Mouse (Mus musculus) neural tube, embryonic 11.5 days (tissue): ENCODE results near the gene Etl4. TPM values are rescaled to one million over a fixed set of nuclear protein-coding genes. Genes with fewer than 3 reads are reported as not detected.

Source experiments
- ATAC-seq: fragments of 200-750 bp; cut with Nextera tagmentation; 2 replicates; pipeline ENCODE4 v1.8.0; 2017; ENCODE audit warnings: moderate number of reproducible peaks, mild to moderate bottlenecking, moderate TSS enrichment, moderate library complexity; ENCODE audit not compliant: insufficient read depth, low FRiP score, low TSS enrichment
- DNase-seq: peaks from one replicate; pipeline ENCODE4 v3.0.0-alpha.2; 2015; ENCODE audit warnings: low spot score
- H3K27ac ChIP-seq: fragments of 300-500 bp; sonication (generic); 2 replicates; pipeline ENCODE4 v1.5.1; 2014; ENCODE audit warnings: low read depth, mild to moderate bottlenecking, low read length
- H3K27me3 ChIP-seq: fragments of 300-500 bp; sonication (generic); 2 replicates; pipeline ENCODE4 v1.6.1; 2014; ENCODE audit warnings: mild to moderate bottlenecking, low read length, mixed read lengths; ENCODE audit not compliant: control insufficient read depth, insufficient read depth
- H3K36me3 ChIP-seq: fragments of 300-500 bp; sonication (generic); 2 replicates; pipeline ENCODE4 v1.6.1; 2014; ENCODE audit warnings: mild to moderate bottlenecking, low read length, moderate library complexity, mixed read lengths; ENCODE audit not compliant: control insufficient read depth, insufficient read depth
- H3K4me1 ChIP-seq: fragments of 300-500 bp; sonication (generic); 2 replicates; pipeline ENCODE4 v1.6.1; 2014; ENCODE audit warnings: low read length, mixed read lengths; ENCODE audit not compliant: control insufficient read depth, insufficient read depth
- H3K4me2 ChIP-seq: fragments of 300-500 bp; sonication (generic); 2 replicates; pipeline ENCODE4 v1.6.1; 2014; ENCODE audit warnings: low read depth, mild to moderate bottlenecking, moderate library complexity
- H3K4me3 ChIP-seq: fragments of 300-500 bp; sonication (generic); 2 replicates; pipeline ENCODE4 v1.5.1; 2014; ENCODE audit warnings: low read depth, low read length
- H3K9ac ChIP-seq: fragments of 300-500 bp; sonication (generic); 2 replicates; pipeline ENCODE4 v1.6.1; 2014; ENCODE audit warnings: mild to moderate bottlenecking, low read length
- H3K9me3 ChIP-seq: fragments of 300-500 bp; sonication (generic); 2 replicates; pipeline ENCODE4 v1.6.1; 2016; ENCODE audit warnings: low read length; ENCODE audit not compliant: control insufficient read depth
- WGBS: fragments of 180-500 bp; shearing (Covaris S2); extraction: QIAGEN DNeasy Blood & Tissue Kit; methylation state at CpG from one replicate; pipeline ENCODE4 v1.1.7; 2014; 5-methylcytosine and 5-hydroxymethylcytosine counted together
- polyA plus RNA-seq: library from polyadenylated mRNA; unstranded; fragments of >200 nt; fragmentation: Nextera tagmentation; extraction: Ambion mirVana; gene quantifications from 2 replicates; pipeline ENCODE4 v1.2.1, GENCODE M21; 2014

The Etl4 gene
- polyA plus RNA-seq, 1 experiment from 2014 or later, result 19.9 TPM

- no peak for DNase-seq
- no peak for ATAC-seq
- Histone ChIP-seq H3K9ac (no peak overlapping the region), H3K4me3 (no peak overlapping the region), H3K36me3 (no peaks in the 10 kb centered on the region), H3K27me3 (no peaks in the 10 kb centered on the region), H3K4me2 (no peak overlapping the region), H3K27ac (no peak overlapping the region), H3K9me3 (no peaks in the 10 kb centered on the region), H3K4me1 (no peaks in the 10 kb centered on the region)
- WGBS, result 91% methylated on average over 4 of the region's 4 CpGs
These were observed 629.3 kb downstream of the Etl4 start for GRCm38 (mm10) chr2:20538871-20539270.

- DNase-seq (no peak), ATAC-seq (no peak)
- H3K9me3 ChIP-seq, result no peaks in the 10 kb centered on the region
- H3K4me3 ChIP-seq, result no peak overlapping the region
- H3K27me3 ChIP-seq, result no peaks in the 10 kb centered on the region
- no peaks in the 10 kb centered on the region for H3K4me1 ChIP-seq
- H3K9ac ChIP-seq, result no peak overlapping the region
- no peak overlapping the region for H3K4me2 ChIP-seq
- no peaks in the 10 kb centered on the region for H3K36me3 ChIP-seq
- no peak overlapping the region for H3K27ac ChIP-seq
These were observed 631.7 kb downstream of the Etl4 start for GRCm38 (mm10) chr2:20541261-20541660.

GRCm38 (mm10) chr2:20542286-20542685 is 632.7 kb downstream of the Etl4 start:
- WGBS, result 91% methylated on average over 7 of the region's 7 CpGs
- Histone ChIP-seq H3K4me2 (no peak overlapping the region), H3K4me1 (peaks cover 6% of the 10 kb centered on the region), H3K4me3 (no peak overlapping the region), H3K9ac (no peak overlapping the region), H3K27me3 (no peaks in the 10 kb centered on the region), H3K27ac (no peak overlapping the region), H3K36me3 (no peaks in the 10 kb centered on the region), H3K9me3 (no peaks in the 10 kb centered on the region)
- DNase-seq (no peak), ATAC-seq (no peak)

- H3K36me3 ChIP-seq, result no peaks in the 10 kb centered on the region
- H3K27me3 ChIP-seq, result no peaks in the 10 kb centered on the region
- DNase-seq (no peak), ATAC-seq (no peak)
- H3K4me3 ChIP-seq, result no peak overlapping the region
- peaks cover 12% of the 10 kb centered on the region for H3K4me1 ChIP-seq
- 64% methylated on average over 2 of the region's 2 CpGs for WGBS
- H3K4me2 ChIP-seq, result no peak overlapping the region
- no peaks in the 10 kb centered on the region for H3K9me3 ChIP-seq
- H3K27ac ChIP-seq, result no peak overlapping the region
- H3K9ac ChIP-seq, result no peak overlapping the region
These were observed 636.0 kb downstream of the Etl4 start for GRCm38 (mm10) chr2:20545624-20546023.

GRCm38 (mm10) chr2:20546496-20547348 is 637.1 kb downstream of the Etl4 start:
- WGBS, result 14% methylated on average over 11 of the region's 11 CpGs
- no peaks in the 10 kb centered on the region for H3K36me3 ChIP-seq
- ATAC-seq, result no peak
- no peaks in the 10 kb centered on the region for H3K9me3 ChIP-seq
- H3K27ac ChIP-seq, result no peak overlapping the region
- peak; percentile 34 for DNase-seq
- H3K9ac ChIP-seq, result no peak overlapping the region
- H3K4me3 ChIP-seq, result no peak overlapping the region
- no peaks in the 10 kb centered on the region for H3K27me3 ChIP-seq
- peak overlapping the region; percentile 21 for H3K4me2 ChIP-seq
- peaks cover 12% of the 10 kb centered on the region for H3K4me1 ChIP-seq

- no peak overlapping the region for H3K27ac ChIP-seq
- no peaks in the 10 kb centered on the region for H3K9me3 ChIP-seq
- no peak overlapping the region for H3K4me3 ChIP-seq
- ATAC-seq (no peak), DNase-seq (no peak)
- no peaks in the 10 kb centered on the region for H3K27me3 ChIP-seq
- peak overlapping the region; percentile 21 for H3K4me2 ChIP-seq
- H3K9ac ChIP-seq, result no peak overlapping the region
- peaks cover 12% of the 10 kb centered on the region for H3K4me1 ChIP-seq
- H3K36me3 ChIP-seq, result no peaks in the 10 kb centered on the region
- WGBS, result 10% methylated on average over 5 of the region's 5 CpGs
These were observed 637.7 kb downstream of the Etl4 start for GRCm38 (mm10) chr2:20547349-20547677.

- no peak overlapping the region for H3K9ac ChIP-seq
- WGBS, result 28% methylated on average over 18 of the region's 18 CpGs
- ATAC-seq, result no peak
- no peaks in the 10 kb centered on the region for H3K9me3 ChIP-seq
- H3K27me3 ChIP-seq, result no peaks in the 10 kb centered on the region
- DNase-seq, result no peak
- peak overlapping the region; percentile 21 for H3K4me2 ChIP-seq
- no peaks in the 10 kb centered on the region for H3K36me3 ChIP-seq
- H3K27ac ChIP-seq, result no peak overlapping the region
- H3K4me1 ChIP-seq, result peaks cover 12% of the 10 kb centered on the region
- no peak overlapping the region for H3K4me3 ChIP-seq
These were observed 638.4 kb downstream of the Etl4 start for GRCm38 (mm10) chr2:20547686-20548624.

GRCm38 (mm10) chr2:20549065-20549464 is 639.5 kb downstream of the Etl4 start:
- no peaks in the 10 kb centered on the region for H3K36me3 ChIP-seq
- no peaks in the 10 kb centered on the region for H3K27me3 ChIP-seq
- ATAC-seq, result no peak
- H3K9me3 ChIP-seq, result no peaks in the 10 kb centered on the region
- peaks cover 12% of the 10 kb centered on the region for H3K4me1 ChIP-seq
- no peak for DNase-seq
- no peak overlapping the region for H3K4me3 ChIP-seq
- H3K9ac ChIP-seq, result no peak overlapping the region
- no peak overlapping the region for H3K27ac ChIP-seq
- no peak overlapping the region for H3K4me2 ChIP-seq
- WGBS, result 50% methylated on average over 5 of the region's 5 CpGs
